Mouse (Mus musculus) thymus, adult 18-20 months (tissue): Measurements from ENCODE around the gene Kif6.

Source experiments
- DNase-seq, 2 experiments: peaks; one replicate each; pipeline ENCODE4 v3.0.0; 2022; ENCODE audit warnings: mixed read lengths in 2 of 2

Kif6 gene

DNA sequence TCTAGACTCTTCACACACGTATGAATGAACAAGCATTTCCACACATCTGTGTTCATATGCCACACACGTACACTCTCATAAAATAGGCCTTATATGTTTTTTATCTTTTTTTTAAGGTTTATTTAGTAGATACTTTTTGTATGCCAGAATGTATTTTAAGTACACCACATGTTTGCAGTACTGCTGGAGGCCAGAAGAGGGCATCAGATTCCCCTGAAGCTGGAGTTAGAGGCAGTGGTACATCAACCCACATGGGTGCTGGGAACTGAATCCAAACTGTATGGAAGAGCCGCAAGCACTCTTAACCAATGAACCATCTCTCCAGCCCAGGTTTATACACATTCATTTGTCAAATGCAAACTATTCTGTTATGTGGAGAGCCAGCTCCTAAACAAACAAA is 179.0 kb downstream of the Kif6 start:
- no peak for DNase-seq

DNA sequence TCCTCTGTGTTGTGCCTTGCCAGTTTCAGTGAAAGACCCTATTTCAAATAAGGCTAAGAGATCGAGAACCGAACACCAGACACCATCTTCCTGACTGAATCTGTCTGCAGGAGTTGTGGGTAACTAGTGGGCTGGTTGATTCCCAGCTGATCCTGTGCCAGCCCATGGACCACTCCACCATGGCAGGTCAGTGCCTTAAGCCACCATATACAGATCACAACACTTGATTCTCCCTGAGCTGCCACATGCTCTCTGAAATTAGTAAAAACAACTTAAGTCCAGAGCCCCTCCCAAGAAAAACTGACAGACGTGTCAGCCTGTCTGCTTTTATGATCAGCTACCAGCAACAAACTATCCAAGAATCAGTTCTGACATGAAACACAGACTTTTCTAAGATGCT is 180.3 kb downstream of the Kif6 start:
- no peak for DNase-seq

DNA sequence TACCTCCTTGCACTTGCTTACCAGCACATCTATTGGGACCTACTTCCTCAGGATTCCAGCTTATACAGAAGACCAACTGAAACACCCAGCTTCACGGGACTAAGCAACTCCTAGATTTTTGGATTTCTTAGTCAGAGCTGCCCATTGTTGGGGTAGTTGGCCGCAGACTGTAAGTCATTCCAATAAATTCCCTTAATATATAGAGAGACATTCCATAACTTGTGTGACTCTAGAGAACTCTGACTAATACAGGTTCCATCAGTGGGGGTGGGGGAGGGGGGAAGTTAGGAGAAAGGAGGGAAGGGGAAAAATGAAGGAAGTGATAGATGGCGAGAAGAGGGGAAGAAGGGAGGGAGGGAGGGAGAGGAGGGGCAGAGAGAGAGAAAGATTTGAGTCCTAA is 181.2 kb downstream of the Kif6 start:
- no peak for DNase-seq

DNA sequence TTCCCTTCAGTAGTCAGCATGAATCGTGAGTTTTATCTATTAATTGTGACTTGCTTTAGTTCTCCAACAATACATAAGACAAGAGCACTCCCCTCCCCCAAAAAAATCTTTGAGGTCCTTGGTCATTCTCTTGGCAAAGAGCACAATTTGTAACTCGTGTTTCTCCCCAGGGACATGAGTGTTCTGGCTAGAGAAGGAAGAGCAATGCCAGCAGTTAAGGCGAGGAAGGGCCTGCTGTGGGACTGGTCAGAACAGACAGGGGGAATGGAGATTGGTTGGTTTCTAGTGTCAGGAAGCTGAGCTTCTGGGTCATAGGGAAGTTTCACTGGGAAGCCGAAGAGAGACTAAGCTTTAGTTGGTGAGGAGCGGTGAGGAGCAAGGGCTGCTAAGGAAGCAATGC is 184.2 kb downstream of the Kif6 start:
- DNase-seq = no peak

DNA sequence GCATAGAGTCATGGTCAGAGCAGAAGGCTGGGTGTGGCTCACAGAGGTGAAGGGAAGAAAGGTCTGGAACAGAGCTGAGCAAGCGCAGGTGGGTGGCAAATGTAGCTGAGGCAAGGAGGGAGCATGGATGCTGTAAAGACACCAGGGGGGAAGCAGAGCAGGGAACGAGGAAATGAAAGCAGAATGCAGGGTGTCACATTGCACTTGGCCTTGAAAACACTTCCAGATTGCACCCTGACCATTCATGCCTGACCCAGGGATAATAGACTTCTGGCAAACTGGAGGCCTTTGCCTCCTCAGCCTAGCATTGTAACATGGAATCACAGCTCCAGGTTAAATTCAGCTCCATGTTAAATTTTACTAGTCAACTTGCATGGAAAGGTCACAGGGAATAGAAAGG is 185.2 kb downstream of the Kif6 start:
- no peak for DNase-seq

DNA sequence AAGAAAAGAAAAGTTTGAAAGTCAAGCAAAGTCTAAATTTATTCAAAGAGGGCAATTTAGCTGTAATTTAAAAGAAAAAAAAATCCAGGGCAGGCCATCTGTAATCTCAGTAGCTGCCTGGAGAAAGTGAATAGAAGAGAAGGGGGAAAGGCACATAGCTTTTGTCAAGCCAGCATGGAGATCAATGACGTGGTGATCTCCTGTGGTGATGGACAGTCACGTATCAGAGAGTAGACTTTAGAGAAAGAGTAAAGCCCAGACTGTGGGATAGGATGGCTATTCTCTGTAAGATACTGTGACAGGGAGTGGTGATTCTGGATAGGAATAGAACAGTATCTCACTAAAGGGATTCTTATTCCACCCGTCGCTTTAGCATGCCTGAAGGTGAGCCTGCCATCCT is 192.5 kb downstream of the Kif6 start:
- DNase-seq = no peak

DNA sequence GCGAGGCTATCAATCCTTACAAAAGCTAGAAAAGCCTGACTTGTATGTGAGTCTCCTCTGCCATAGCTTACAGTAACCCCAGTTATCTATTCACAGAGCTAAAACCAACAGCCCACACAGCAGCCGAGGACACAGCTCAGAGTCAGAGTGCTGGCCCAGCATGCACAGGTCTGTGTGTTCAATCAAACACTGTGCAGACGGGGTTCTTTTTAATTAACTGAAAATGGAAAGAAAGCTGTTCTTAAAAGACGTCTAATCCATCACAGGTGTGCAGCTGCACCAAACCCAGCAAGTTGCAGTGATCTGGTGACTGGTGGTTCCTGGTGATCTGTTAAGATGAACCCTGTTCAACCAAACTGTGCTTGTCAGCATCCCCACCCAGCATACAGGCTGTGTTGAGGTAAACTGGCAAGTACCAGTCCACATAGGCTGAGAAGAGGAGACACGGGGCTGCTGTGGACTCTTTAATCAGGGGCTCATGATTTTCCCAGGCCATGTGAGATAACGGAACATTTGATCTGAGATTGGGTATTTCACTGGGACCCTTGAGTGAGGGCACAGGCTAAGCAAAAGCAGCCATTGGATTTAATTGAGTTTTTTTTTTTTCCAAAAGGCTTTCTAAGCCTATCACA is 193.9 kb downstream of the Kif6 start:
- no peak for DNase-seq

DNA sequence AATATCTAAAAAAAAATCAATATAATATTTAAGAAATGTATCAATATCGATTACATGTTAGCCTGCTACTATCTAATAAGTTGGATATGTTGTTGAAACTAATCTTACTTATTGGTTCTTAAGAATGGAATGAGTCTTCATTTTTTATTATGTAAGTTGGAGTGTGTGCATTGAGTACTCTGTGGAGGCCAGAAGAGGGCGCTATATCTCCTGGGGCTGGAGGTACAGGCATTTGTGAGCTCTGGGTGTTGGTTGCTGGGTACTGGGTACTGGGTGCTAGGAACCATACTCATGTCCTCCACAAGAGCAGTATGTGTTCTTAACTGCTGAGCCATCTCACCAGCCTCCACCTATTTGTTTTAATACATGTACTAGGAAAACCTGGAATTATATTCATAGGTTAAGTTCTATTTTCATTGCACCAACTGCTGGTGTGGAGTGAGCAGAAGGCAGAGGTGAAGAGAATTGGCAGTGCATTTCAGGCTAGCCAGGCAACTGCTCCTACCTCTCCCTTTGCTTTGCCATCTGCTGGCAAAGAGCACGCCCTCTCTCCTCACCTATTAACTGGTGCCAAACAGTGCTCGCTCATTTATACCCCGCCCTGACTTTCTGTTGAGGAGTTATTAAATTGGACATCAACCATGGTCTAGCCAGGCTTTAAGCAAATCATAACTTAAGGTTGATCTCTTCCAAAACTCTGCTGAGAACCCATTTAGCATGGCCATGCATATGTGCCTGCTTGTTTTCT is 199.1 kb downstream of the Kif6 start:
- no peak for DNase-seq

DNA sequence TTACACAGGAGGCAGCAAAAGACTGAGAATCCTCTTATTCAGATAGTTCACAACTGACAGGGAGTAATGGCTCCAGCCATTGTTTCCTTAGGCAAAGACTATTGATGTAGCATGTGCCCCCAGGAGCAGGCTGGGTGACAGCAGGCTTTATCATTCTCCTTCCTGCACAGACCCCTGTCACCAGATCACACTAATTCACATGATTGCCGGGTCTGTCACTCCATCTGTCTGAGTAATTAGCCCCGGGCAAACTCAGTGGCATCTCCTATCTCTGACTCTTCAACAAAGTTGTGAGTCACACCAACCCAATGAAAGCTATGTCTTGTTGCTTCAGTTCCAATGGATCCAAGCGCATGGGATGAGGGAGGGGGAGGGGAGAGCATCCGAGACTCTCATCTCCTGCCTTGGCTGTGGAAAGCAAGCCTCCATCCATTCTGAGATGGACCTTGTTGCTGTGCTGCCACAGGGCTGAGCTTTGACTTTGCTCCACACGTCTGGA is 201.2 kb downstream of the Kif6 start:
- DNase-seq = no peak

DNA sequence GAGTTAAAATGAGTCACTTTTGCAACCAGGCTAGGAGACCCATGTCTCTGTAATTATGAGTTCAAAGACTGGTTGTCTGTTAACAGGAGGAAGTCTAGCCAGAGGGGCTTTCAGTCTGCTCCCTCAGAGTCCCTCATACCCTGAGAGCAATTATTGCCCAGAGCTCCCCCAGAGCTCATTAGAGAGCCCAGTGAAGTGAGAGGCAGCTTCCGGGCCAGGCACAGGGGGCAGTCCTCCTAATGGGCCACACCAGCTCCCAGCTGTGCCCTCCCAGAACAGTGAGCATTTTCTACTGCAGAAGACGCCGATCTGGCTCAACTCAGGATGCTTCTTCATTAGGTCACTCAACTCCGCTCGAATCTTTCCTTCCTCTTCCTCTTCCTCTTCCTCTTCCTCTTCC is 201.8 kb downstream of the Kif6 start:
- DNase-seq = no peak

DNA sequence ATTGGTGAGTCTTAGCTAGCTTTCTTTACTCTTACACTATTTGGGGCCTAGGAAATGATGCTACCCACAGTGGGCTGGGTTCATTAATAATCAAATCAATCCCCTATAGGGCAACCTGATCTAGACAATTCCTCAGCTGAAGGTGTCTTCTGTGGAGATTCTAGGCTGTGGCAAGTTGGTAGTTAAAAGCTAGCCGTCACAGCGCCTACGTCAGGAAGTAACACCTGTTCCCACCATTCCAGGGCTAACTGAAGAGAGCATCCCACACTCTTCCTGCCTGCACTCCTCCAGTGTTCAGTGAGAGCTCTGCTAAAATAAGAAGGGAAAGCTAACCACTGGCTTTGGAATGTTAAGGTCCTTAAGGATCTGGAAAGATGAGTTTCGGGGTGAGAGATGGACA is 205.3 kb downstream of the Kif6 start:
- DNase-seq = no peak

DNA sequence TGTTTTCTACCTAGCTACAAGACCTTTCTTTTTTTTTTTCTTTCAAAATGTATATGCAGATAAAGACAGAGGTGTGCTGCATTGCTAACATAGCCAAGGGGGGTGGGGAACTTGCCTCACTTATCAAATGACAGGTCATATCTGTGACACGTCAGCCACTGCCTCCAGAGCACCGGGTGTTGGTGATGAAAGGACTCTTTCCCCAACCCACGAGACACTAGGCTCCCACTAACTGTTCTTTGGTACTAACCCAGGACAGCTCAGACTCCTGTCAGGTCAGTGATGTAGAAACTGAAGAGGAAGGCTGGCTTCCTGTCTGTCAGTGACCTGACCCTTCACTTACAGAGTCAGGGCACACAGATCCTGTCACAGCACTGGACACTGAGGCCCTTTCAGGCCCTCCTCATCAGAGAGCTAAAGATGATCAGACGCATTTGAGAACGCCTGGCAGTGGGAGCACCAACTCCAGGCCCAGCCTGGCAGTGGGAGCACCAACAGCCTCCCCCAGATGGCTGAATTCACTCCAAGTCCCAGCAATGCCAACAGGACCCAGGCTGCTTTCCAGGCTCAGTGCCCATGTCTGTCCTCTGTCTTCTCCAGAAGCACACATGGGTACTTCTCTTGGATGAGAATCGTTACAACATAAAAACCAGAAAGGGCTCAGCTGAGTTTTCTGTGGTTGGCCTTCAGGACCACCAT is 209.4 kb downstream of the Kif6 start:
- DNase-seq = no peak

DNA sequence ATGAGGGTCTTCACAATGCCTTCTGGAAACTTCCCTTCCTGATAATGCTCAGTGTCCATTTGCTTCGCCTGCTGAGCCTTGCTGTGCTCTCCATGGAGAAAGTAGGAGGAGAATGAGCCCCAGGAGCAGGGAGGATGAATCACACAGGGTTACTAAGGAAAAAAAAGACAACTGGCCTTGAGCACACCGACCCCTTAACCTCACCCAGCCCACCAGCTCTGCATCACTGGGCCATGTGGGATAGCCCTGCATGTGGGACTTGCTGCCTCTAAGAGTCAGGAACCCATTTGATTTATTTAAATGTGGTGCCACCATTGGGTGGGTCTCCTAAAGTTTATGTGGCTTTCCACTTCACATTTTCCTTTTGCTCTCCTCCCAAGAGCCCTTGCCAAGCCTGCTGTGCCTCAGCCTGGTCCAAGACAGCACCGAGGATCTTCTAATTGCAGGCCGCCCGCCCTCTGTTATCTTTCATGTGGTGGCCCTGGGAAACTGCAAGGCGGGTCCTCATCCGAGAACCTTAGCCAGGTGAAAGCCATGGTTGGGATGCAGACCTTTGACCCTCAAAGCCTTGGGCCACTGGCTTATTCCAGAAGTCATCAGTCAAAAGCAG is 210.0 kb downstream of the Kif6 start:
- no peak for DNase-seq

DNA sequence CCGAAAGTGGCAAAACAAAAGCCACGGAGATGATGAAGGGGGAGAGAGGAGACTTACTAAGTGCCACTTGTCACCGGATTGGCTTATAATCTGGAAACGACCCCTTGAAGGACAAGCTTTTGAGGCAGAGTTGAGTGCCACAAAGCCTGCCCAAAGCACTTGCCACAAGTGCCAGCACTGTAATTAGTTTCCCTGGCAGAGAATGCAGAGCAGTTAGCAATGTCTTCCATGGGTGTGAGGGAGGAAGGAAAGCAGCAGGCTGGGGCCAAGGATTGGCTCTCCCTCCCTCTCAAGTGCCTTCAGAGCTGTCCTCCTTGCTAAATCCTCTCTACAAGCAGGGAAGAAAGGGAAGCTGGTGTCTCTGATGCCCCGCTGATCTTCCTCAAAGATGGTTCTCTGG is 210.9 kb downstream of the Kif6 start:
- no peak for DNase-seq

DNA sequence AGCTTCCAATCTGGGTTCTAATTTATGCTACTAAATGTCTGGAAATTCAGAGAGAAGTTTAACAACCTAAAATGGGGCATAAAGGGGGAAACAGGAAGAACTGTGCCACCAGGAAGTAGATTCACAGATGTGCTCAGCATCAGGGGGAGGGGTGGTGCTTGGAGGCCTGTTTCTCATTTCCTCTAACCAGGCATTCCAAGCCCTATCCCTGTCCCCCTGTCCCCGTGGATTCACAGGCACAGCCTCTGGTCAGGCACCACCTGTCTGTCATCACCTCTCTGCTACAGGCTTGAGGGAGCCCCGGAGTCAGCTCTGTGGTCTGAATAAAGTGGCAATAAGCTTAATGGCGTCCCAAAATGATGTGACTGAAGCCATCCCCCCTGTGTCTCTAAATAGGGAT is 216.8 kb downstream of the Kif6 start:
- no peak for DNase-seq

DNA sequence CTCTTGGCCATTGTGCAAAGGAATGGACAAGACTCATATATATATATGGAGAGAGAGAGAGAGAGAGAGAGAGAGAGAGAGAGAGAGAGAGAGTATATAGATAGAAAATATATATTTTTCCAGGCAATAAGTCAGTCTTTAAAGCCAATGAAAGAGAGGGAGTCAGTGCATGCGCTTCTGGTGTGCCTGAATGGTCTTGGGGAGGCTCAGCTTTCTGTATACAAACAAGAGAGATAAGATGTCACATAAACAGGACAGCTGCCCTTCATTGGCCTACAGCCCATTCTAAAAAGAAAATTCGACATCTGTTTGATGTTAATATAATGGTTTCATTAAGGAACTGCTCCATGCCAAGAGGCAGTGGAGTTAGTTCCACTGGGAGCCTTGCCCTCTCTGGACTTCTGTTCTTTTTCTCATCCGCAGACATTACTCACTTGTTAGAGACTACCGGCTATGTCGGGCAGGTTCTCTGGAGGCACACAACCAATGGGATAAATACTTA is 219.2 kb downstream of the Kif6 start:
- no peak for DNase-seq

DNA sequence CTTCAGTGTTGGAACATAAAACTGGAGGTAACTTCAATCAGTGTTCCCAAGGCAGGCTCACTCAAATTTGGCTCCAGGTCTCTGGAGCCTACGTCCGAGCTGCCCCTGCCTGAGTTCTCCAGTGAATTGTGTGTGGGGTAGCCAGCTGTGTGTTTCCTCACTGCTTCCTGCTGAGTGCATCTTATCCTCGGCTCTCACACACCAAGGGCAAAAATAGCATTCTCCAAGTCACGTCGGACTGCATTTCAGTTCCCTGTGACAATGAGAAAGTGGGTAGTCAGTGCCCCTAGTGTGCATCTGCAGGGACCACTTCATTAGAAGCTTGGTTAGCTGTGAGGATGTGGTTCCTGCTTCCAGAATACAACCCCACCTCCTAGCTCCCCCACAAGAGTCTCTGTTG is 222.5 kb downstream of the Kif6 start:
- DNase-seq = no peak

DNA sequence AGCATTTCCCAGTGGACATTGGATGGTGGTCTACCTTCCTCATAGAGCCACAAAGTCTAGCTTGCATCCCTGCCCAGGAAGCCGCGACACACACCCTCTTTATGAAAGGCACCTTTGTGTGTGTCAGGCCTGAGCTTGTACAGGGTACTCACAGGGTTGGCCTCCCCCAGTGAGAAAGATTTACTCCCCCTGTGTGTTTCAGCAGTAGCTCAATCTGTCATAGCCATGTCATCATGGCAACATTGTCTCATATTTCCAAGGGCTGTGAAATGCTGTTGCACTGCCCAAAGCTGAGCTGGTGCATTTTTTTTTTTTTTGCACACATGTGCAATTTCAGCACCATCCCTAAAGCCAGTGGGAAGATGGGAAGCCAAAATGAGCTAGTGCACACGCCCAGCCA is 224.3 kb downstream of the Kif6 start:
- no peak for DNase-seq

DNA sequence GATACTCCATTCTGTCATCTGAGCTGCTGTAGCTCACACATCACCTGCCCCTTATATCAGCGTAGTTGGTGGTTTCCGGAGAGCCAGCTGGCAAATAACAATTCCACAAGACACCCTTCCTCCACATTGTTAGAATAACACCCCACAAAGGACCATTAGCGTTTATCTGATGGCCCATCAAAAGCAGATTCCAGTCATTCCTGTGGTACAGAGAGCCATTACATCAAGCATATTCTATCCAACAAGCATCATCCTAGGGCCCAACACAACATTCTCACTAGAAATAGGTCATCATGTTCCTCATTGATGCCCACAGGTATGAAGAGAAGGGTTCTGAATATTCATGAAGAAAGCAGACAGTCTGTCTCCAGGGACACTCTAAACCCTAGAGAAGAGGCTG is 236.3 kb downstream of the Kif6 start:
- DNase-seq = no peak

DNA sequence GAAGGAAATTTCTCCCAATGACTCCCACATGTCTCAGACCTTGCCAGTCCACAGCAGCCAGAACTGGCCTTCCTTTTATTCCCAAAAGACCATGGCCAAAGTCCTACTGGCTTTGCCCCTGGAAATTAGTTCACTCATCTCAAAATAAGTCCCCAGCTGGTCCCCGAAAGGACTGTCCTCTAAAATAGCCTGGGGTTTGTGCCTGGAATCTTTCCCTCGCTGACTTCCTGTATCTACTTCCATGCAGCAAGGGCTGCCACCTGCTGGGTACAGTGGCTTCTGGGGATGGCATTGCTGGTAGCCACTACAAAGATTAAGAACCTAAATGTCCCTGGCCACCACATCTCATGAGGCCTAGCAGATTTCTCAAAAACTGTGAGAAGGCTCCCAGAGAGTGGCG is 237.2 kb downstream of the Kif6 start:
- DNase-seq = no peak

DNA sequence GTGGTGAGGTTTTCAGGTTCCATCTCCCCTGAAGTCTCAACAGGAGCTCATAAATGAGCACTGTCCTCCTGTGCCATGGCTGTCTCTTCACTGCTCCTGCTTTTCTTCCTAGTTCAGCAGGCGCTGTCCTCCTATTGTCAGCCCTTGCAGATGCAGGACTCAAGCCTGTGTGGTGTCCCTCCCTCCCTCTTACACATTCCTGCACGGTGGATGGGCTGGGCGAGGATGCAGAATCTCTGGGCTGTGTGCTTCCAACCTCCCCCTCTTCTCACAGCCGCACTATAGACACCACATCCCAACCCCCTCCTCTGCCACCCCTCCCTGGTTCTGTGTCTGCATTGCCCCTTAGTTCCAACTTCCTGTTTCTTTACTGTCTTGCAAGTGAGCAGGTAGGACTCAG is 240.8 kb downstream of the Kif6 start:
- DNase-seq = no peak

DNA sequence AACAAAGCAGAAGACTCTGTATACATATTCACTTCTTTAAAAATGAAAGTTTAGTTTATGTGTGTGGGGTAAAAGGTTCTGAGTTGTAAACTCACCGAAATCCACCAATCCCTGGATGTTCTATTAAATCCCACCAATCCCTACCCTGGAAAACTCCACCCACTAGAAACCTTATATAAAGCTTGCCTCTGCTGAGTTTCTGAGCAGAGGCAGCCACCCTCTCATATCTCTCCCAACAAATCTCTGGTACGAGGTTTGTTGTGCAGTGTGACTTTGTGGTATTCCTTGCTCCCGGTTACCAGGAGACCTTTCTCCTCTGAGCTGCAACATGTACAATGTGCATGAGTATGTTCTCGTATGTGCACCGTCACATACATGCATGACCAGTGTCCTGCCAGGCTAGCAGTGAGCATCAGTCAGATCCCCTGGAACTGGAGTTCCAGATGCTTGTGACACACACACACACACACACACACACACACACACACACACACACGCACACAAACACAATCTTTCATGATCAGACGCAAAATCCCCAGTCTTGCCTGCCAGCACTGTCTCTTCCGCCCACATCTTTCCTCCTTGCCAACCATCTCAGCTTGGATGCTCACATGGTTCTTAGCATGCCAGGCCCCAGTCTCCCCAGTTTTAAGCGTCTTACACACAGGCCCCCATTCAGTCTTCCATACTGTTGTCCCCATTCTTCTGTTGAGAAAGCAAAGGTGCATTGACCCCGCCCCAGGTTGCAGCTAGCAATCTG is 245.3 kb downstream of the Kif6 start:
- no peak for DNase-seq

DNA sequence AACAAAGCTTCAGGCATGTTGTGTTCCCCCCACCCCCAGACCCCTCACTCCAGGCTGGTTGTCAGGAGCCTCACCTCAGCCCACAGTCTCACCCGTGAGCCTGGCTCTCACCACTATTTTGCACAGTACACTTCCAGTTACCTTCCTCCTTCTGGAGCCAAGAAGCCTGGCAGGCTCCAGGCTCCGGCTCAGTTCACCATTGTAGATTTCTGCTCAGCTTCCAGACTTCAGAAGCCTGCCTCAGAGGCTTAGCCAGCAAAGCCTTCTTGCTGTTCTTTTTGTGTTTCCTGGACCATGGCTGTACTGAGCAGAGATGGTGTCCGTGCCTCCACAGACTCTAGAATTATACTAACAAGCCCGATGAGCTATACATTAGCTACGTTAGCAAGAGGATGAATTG is 248.7 kb downstream of the Kif6 start:
- no peak for DNase-seq
